Mouse (Mus musculus) stomach, postnatal 0 days (tissue): ENCODE data around the gene Kctd19.

Experiments used
- CTCF ChIP-seq: IDR thresholded peaks from 2 replicates; pipeline ENCODE4 v1.5.1; 2016; ENCODE audit warnings: antibody characterized with exemption, low read depth, mild to moderate bottlenecking, moderate library complexity
- EP300 ChIP-seq: optimal IDR thresholded peaks from 2 replicates; pipeline ENCODE3; 2016; ENCODE audit warnings: antibody characterized with exemption

DNA sequence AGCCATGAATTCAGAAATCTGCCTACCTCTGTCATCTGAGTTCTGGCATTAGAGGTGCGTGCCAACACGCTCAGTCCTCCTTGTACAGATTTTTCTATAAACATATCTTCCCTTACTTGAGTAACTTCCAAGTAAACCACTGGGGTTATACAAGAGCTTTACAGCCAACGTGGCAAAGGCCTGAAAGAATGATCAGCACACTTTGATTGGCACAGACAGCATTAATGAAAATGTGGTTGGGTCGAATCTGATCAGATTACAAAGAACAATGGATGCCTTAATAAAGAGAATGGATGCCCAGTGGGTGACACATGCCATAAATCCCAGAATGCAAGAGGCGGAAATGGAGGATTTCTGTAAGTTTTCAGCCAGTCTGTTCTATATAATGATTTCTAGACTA is 22.9 kb upstream of the Kctd19 start:
- TF ChIP-seq CTCF (no peak), EP300 (no peak)
